Mouse (Mus musculus) spleen, adult 12 weeks (tissue): Measurements from ENCODE around the gene C9orf72.
A peak's percentile ranks its signal among the peaks of the same experiment; 100 is the strongest.

Source experiments
- DNase-seq: peaks from one replicate; pipeline ENCODE4 v3.0.0; 2022; ENCODE audit warnings: low spot score

Gene C9orf72

DNA sequence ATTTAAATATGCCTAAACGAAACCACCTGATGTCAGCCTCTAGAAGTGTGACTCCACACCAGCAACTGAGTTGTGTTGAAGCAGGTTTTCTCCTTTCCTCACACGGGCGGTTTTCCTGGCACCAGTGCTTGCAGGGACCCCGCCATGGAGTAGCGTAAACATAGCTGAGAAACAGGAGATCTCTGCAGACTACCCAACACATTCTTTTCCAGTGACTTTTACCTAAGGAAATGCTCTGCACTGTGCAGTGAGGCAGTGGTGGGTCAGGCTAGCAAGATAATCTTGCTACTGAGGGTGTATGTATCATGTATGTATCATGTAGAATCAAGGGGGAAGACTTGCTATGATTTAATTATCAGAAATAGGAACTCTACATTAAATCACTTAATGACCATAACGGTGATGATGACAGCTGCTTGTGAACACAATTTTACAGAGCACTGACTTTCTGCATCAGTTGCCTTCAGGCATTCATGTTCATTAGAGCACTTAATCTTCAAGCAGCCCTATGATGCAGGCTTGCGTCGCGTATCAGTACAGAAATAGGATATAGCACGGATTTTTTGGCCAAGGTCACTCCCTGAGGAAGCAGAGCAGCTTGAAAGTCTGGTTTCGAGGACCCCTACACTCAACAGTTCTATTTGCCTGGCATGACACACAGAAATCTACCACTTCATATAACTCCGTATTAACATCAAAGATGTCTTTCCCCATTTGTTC, 47.9 kb downstream of the C9orf72 start:
- no peak for DNase-seq

- no peak for DNase-seq
Observed at GRCm38 (mm10) chr4:35175566-35175965, 50.4 kb downstream of the C9orf72 start.

DNA sequence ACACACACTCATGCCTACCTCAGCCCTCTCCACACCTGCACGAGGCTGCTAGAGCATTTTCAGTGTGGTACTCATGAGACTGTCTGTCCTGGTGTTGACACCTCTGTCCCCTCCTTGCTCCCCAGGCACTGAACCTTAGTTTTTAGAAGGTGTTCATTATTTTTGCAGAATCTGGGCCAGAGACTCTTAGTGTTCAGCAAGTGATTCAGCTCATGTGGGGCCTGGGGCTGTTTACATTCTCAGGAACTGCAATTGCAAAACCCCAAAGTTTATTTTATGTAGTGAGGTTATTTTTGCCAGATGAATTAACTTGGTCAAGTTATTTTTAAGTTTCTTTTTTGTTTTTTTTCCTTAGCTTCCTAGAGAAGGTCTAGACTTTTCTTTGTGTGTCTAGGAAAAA, 52.4 kb downstream of the C9orf72 start:
- no peak for DNase-seq

- no peak for DNase-seq
Observed at GRCm38 (mm10) chr4:35172471-35172870, 53.5 kb downstream of the C9orf72 start.

DNA sequence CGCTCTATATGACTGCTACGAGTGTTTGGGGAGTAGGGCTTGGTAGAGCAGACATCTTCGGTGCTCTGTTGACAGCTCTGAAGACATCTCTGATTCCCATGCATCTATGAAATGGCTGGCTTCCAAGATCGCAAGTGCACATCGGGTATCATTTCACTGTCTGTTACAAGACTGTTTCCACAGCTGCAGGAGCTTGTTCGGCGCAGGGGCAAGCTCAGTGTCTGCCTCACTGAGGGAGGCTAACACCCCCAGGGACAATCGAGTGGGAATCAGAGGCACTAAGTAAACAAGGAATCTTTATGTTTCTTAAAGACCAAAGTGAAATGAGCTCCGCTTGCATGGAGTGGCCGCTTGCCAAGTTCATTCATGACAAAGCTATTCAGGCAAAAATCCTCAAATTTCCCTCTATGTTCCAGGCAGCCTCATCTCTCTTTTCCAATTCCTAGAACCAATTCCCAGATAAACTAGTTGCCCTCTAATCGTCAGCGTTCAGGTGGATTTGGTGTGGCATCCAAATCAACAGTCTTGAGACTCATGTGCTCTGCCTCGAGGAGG, 56.3 kb downstream of the C9orf72 start:
- no peak for DNase-seq

- DNase-seq = no peak
Observed at GRCm38 (mm10) chr4:35167855-35168254, 58.1 kb downstream of the C9orf72 start.

DNA sequence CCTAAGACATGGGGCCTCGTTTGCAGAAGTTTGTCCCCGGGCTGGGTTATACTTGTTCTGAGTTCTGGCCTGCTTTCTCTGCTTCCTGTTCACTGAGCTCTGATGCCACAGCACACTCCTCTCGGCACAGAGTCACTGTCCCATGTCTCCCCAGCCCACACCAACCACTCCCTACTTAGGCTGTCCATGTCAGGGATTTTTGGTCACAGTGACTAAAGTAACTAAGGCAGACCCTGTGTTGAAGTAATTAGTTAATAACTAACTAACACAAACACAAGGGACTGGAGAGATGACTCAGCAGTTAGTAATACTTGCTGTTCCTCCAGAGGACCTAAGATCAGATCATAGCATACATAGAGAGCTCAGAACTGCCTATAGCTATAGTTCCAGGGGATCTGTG, 60.0 kb downstream of the C9orf72 start:
- no peak for DNase-seq

DNA sequence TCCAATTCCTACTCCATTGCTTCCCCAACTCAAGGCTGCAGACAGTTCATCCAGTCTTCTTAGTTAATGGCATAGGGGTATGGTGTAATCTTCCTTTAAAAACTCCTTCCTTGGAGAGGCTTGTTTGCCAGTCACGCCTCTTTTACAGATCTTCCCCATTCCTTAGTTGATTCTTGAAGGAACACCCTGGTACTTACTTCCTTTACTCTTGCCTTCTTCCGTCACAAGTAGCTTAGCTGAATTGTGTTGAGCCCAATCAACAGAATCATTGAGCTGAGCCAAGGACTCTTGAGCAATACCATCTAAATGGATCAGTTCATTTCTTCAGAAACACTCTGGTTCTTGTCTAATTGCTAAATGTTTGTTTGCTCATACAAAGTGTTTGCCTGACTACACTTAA, 60.7 kb downstream of the C9orf72 start:
- no peak for DNase-seq

DNA sequence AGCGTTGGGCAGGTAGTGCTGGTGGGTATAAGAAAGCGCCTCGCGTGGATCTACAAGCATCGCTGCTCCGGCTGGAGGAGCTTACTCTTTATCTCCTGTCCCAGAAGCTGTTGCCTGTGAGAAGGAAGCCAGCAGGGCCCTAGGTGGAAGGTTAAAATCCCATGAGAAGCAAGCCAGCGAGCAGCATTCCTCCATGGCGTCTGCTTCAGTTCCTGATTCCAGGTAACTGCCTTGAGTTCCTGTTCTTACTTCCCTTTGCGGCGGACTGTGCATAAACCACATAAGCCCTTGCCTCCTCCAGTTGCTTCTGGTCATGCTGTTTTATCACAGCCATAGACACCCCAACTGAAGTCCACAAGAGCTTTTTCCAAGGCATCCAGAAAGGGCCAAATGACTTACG, 68.2 kb downstream of the C9orf72 start:
- no peak for DNase-seq

DNA sequence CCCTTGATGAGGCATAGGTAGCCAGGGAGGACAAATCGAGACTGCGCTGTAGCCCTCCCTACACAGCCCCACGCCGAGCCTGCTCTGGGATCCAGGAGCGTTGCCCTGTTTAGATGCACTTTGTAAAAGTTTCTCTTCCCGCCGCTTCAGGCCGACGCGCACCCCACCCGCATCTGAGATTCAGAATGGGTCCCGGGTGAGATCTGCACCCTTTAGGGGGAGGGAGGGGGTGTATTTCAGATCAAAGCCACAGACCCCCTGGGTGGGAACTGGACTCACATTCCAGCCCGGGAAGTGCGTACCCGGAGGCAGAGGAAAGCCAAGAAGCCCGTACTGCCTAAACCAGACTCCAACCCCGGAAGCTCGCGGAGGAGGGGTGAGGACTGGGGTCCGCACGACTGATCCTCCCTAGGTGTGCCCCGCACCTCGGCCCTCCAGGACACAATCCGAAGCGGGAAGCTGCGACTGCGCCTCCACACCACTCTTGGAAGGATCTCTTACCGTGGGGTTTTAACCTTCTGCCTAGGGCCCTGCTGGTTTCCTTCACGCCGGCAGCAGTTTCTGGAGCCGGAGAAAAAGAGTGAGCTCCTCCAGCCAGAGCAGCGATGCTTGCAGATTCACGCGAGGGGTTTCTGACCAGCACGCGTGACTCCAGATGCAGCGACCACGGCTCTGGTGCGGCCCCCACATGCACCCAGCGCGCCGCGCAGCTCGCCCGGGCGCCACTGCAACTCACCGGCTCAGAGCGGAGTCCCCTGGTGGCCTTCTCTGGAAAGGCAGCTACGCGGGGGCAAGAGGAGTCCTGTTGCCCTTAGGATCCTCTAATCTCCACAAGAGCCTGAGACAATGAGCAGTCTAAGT, 69.0 kb downstream of the C9orf72 start, which contains the start of gene Mob3b:
Gene Mob3b (minus strand): TSS at position 734 of the 861 bp plus-strand sequence.
- peak; percentile 73 for DNase-seq

- peak; percentile 34 for DNase-seq
Observed at GRCm38 (mm10) chr4:35156149-35156611, 69.8 kb downstream of the C9orf72 start.

GRCm38 (mm10) chr4:35155132-35155922, 70.6 kb downstream of the C9orf72 start:
- DNase-seq = peak; percentile 36

DNA sequence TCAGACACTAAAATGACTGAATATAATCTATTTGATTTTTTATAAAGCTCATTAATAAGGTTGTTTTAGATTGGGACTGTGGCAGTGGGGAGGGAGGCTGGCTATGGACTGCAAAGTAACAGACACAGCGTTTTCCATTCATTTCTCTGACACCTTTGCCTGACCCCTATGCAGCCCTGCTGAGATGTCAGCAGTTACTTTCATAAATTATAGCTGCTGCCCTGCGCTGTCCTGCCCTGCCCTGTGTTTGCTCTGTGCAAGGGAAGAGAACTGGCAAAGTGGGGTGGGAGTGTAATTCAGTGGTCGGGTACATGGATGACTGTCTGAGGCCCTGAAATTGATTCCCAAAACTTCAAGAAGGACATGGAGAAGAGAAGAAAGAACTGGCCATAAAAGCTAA, 71.9 kb downstream of the C9orf72 start:
- DNase-seq = no peak

DNA sequence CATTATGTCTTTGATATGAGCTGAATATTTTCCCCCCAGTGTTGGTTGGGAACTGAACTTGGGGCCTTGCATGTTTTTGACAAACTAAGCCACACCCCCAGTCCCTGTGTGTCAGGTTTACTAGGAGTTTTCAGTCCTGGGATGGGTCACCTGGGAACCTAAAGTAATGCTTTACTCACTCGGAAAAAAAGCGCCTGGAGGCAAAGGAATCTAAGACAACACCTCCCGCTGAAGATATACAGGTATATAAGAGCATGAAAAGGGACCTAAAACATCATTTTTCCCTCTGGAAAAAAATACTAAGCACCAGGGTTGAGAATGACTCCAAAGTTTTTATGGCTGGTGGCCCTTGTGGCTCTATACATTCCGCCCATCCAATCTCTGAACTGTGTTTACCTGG, 74.2 kb downstream of the C9orf72 start, which contains the start of gene Ifnk:
Gene Ifnk (plus strand): TSS at position 301 of the 400 bp plus-strand sequence.
- no peak for DNase-seq

DNA sequence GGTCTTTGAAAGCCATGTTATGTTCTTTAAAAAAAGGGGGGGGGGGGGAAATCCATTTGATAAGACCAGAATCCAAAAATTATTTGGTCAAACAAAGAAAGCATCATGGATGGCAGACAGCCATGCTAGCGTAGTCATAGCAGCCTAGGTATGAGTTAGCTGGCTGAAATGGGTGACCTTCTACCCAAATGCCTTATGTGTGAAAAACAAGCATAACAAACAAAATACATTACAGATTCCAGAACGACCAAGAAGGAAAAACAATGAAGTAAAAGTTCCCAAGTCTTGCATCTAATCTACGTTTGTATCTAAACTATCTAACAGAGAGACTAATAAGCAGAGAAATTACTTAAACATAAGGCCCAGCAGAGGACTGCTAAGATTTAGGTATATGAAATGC, 75.3 kb downstream of the C9orf72 start:
- no peak for DNase-seq

GRCm38 (mm10) chr4:35148326-35148725, 77.6 kb downstream of the C9orf72 start:
- DNase-seq = no peak

GRCm38 (mm10) chr4:35146597-35146996, 79.4 kb downstream of the C9orf72 start:
- no peak for DNase-seq

GRCm38 (mm10) chr4:35145726-35146125, 80.2 kb downstream of the C9orf72 start:
- DNase-seq = no peak

DNA sequence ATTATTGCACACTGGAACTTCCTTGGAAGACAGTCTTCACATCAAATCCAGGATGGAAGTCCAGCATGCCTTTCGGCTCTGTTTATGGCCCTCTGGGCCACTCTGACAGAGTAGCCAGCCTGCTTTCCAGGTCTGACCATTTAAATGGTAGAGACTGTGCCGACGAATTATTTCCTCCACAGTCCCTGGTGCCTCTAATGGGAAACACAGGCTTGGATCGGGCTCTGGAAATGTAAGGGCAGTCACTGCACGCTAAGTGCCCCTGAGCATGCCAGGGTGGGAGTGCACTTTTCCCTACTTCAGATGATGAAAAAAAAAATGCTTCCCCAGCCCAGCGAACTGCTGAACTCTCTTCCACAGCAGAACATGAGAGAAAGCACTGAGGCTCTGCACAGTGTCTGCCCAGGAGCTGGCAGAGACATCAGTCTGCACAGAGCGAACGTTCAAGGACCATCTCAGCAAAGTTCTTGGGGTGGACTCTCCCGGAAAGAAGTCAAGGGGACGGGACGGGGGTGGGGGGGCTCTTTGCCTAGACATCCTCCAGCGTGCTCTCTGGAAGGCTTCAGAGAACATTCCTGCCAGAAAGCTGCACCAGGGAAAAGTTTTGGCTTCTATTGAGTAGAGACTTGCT, 82.4 kb downstream of the C9orf72 start:
- no peak for DNase-seq
